Mouse (Mus musculus) myocyte (in vitro differentiated cells): ENCODE results near the gene Esrp2.

ENCODE experiments used
- CEBPB ChIP-seq: IDR thresholded peaks from 2 replicates; pipeline ENCODE4 v1.6.1; 2011; ENCODE audit warnings: mild to moderate bottlenecking, moderate library complexity; ENCODE audit not compliant: poor library complexity, insufficient read depth, severe bottlenecking
- E2F4 ChIP-seq: IDR thresholded peaks from one replicate; pipeline ENCODE4 v1.6.1; 2011; ENCODE audit warnings: mild to moderate bottlenecking, control low read depth, moderate library complexity; ENCODE audit not compliant: insufficient read depth
- MAX ChIP-seq: IDR thresholded peaks from one replicate; pipeline ENCODE4 v1.6.1; 2011; ENCODE audit warnings: low read depth, mild to moderate bottlenecking, control low read depth
- MYOD1 ChIP-seq, 3 experiments: IDR thresholded peaks; one replicate each; pipeline ENCODE4 v1.6.1; 2011; ENCODE audit warnings: control low read depth in 2 of 3, low read depth in 2 of 3, mild to moderate bottlenecking in 2 of 3, moderate library complexity in 1 of 3; ENCODE audit not compliant: insufficient read length in 2 of 3, control insufficient read depth in 1 of 3
- MYOG ChIP-seq, 3 experiments: IDR thresholded peaks; one replicate each; pipeline ENCODE4 v1.6.1; 2011; ENCODE audit warnings: control low read depth in 2 of 3, low read depth in 2 of 3, mild to moderate bottlenecking in 2 of 3; ENCODE audit not compliant: insufficient read length in 2 of 3, control insufficient read depth in 1 of 3, insufficient read depth in 1 of 3
- POLR2A ChIP-seq: IDR thresholded peaks from one replicate; pipeline ENCODE4 v1.6.1; 2011; ENCODE audit warnings: low read depth, mild to moderate bottlenecking, control low read depth, moderate library complexity; ENCODE audit not compliant: insufficient read length
- POLR2AphosphoS2 ChIP-seq: IDR thresholded peaks from one replicate; pipeline ENCODE4 v1.6.1; 2011; ENCODE audit warnings: low read depth, control low read depth; ENCODE audit not compliant: insufficient read length
- REST ChIP-seq: IDR thresholded peaks from one replicate; pipeline ENCODE4 v1.6.1; 2011; ENCODE audit warnings: mild to moderate bottlenecking, control low read depth, moderate library complexity; ENCODE audit not compliant: insufficient read depth, insufficient read length
- TCF12 ChIP-seq: IDR thresholded peaks from one replicate; pipeline ENCODE4 v1.6.1; 2011; ENCODE audit warnings: mild to moderate bottlenecking, control low read depth; ENCODE audit not compliant: poor library complexity, insufficient read depth, severe bottlenecking
- TCF3 ChIP-seq: IDR thresholded peaks from one replicate; pipeline ENCODE4 v1.6.1; 2011; ENCODE audit warnings: low read depth, control low read depth; ENCODE audit not compliant: insufficient read length
- USF1 ChIP-seq: IDR thresholded peaks from one replicate; pipeline ENCODE4 v1.6.1; 2011; ENCODE audit warnings: low read depth, mild to moderate bottlenecking, control low read depth, moderate library complexity

GRCm38 (mm10) chr8:106158381-106158780, 21.6 kb upstream of the Esrp2 start:
- TF ChIP-seq POLR2AphosphoS2 (no peak), MYOG (IDR thresholded peaks at IDR 0.05; ENCODE audit: control insufficient read depth in 1 of 3, insufficient read depth in 1 of 3, insufficient read length in 2 of 3, low read depth in 2 of 3) (no peak), TCF3 (no peak), CEBPB (no peak), POLR2A (no peak), MAX (no peak), USF1 (no peak), E2F4 (no peak), TCF12 (no peak), MYOD1 (IDR thresholded peaks at IDR 0.05; ENCODE audit: control insufficient read depth in 1 of 3, insufficient read length in 2 of 3, low read depth in 2 of 3) (no peak), REST (no peak)
